Mouse (Mus musculus) retina, embryonic 14.5 days (tissue): ENCODE measurements at regions not wholly inside any gene's neighbourhood (a gene's known extent, or its start where the extent isn't known, plus 50 kb on each side); places are given as distances from the start of the nearest gene placed in this dataset.
A peak's percentile ranks its signal among the peaks of the same experiment; 100 is the strongest.

Source experiments
- DNase-seq: peaks from one replicate; pipeline ENCODE4 v3.0.0-alpha.2; 2015; ENCODE audit warnings: low spot score

- DNase-seq: no peak
Observed at GRCm38 (mm10) chr10:53852091-53852490, 101.2 kb upstream of the Fam184a start.

GRCm38 (mm10) chr10:53850568-53850967 is 99.6 kb upstream of the Fam184a start:
- DNase-seq: no peak

DNA sequence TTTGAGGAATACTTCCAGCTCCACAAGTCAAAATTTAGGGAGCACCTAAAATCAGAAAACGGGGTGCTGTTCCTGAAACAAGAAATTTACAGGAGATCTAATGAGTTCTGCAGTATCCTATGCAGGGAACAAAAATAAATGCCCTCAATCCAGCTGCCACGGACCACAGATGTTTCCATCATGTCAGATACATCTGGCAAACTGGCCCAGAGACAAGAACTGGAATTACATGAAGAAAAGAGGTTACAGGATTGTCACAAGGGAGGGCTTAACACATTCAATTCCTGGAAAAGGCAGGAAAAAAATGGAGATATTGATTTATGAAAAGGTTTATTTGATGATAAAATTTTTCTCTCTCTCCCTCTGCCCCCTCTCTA is 62.3 kb upstream of the Fam184a start:
- DNase-seq: no peak

GRCm38 (mm10) chr10:53812597-53813243 is 61.8 kb upstream of the Fam184a start:
- DNase-seq: peak; percentile 81

GRCm38 (mm10) chr10:53811904-53812596 is 61.1 kb upstream of the Fam184a start:
- no peak for DNase-seq

GRCm38 (mm10) chr10:53806697-53807096 is 55.8 kb upstream of the Fam184a start:
- DNase-seq: no peak

GRCm38 (mm10) chr10:53801048-53801641 is 50.2 kb upstream of the Fam184a start:
- DNase-seq: no peak
